Mouse (Mus musculus): ENCODE data around the gene Mybpc1.
"Not testable (repeated sequence)": the region's sequence is repeated elsewhere in the genome, so short reads cannot be mapped to it uniquely, and the experiment has no call there.

The Mybpc1 gene

DNA sequence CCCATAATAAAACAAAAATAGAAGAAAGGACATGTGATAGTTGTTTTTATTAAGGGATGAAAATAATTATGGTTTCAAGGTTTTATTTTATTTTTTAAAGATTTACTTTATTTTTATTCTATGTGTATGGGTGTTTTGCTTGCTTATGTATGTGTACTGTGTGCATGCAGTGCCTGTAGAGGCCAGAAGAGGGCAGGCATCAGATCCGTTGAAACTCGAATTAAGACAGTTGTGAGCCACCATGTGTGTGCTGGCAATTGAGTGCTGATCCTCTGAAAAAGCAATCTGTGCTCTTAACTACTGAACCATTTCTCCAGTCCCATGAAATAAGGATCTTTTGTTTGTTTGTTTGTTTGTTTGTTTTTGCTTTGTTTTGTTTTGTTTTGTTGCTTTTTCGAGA, 54.7 kb downstream of the Mybpc1 start:
- no peak for DNase-seq (ENCODE audit: low spot score)

DNA sequence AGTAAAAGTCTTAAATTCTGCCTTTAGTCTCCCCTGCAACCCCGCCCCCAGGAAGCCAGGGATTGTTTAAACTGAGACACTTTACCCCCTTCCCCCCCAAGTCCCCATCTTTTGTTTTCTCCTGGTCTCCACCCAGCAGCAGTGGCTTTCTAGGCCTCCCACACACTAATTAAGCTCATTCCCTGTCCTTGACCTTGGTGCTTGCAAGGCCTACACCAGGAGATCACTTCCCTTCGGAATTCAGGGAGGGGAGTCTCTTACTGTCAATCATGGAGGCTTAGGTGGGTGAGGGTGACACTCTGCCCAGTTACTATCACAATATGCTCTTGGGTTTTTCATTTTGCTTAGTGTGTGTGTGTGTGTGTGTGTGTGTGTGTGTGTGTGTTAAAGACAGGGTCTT, 57.3 kb downstream of the Mybpc1 start:
- no peak for DNase-seq (ENCODE audit: low spot score)

DNA sequence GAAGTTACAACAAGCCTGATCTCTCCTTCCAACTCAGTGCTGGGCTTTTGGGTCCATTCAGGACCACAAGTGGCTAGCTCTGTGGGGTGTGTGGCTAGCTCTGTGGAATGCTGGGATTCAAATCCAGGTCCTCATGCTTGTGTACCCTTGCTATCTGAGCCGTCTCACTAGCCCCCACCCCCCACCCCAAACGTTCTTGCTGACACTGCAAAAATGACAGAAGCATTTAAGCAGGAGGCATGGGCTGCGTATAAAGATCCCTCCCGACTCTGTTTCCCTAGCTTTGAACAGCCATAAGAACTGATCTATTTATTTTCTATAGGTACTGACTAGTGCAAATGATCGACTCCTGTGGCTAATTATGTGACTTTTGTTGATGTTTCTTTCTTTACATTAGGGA, 74.3 kb downstream of the Mybpc1 start:
- DNase-seq (ENCODE audit: low spot score), result no peak

DNA sequence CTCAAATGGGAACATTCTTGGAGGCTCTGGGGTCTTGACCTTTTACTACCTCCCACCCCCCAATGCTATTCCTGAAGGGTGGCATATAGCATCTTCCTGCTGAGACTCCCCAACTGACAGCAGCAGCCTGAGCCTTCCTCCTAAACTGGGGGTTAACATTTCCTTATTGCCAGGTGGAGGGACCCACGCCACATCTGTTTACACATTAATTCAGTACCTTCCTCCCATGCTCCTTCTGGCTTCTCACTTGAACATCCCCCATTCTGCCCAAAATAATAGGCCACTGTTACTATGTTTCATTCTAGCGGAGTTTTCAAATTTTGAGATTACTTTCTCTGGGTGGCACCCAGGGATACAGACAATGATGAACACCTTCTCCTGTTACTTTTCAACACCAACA, 80.9 kb downstream of the Mybpc1 start:
- no peak for DNase-seq (ENCODE audit: low spot score)

DNA sequence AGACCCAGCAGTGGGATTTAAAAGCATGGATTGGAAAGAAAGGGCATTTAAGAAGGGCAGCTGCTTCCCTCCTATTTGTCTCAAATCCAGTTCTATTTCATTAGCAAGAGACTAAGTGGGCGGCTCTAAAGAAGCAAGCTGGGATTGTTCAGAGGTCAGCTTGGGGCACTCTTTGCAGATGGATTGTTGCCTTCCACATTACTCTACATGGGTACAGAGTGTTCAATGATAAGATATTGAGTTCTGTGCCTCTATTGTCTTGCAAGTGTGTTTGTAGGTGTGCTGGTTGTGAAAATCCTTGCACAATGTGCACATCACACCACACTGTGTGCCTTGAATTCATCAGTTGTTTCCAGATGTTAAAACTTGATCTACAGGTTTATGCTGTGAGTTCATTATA, 81.7 kb downstream of the Mybpc1 start:
- DNase-seq (ENCODE audit: low spot score), result no peak

- no peak for DNase-seq (ENCODE audit: low spot score)
Observed at GRCm38 (mm10) chr10:88522795-88523194, 82.2 kb downstream of the Mybpc1 start.

DNA sequence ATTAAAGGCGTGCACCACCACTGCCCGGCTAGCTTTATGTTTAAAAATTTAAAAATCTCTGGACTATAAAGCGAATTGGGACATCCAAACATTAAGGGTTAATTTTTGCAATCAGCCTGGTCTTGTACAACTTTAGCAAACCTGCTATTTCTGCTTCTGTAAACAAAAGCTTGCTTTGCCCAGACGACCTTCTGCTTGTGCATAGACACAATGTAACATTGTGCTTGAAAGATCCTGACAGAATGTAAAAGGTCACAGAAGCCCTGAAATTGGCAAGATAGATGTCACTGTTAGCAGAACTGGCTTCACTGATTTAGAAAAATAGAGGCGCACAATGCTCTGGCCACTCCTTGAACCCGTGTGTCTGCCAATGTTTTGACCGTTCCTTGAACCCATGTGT, 89.9 kb downstream of the Mybpc1 start:
- DNase-seq (ENCODE audit: low spot score), result not testable (repeated sequence)

DNA sequence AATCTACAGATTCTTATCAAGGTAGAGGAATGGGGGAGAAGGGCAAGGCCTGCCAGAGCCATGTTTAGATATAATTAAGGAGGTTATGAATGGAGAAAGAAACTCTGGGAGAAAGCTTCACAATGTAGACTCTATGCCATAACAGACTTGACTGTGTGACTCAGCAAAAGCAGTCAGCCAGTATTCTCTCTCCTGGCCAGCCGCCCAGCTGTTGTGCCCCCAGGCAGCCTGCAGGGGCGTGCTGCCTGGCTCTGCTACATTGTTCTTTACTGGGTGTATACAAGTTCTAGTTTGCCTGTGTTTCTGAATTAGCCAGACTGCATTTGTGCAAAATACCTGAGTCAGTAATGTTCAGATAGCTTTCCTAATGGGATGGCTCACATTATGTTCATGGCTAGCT, 90.5 kb downstream of the Mybpc1 start:
- DNase-seq (ENCODE audit: low spot score), result peak; percentile 43

- DNase-seq (ENCODE audit: low spot score), result no peak
Observed at GRCm38 (mm10) chr10:88513574-88514135, 91.3 kb downstream of the Mybpc1 start.

- DNase-seq (ENCODE audit: low spot score), result no peak
Observed at GRCm38 (mm10) chr10:88511355-88511754, 93.6 kb downstream of the Mybpc1 start.

- DNase-seq (ENCODE audit: low spot score), result no peak
Observed at GRCm38 (mm10) chr10:88510503-88511271, 94.3 kb downstream of the Mybpc1 start.

- no peak for DNase-seq (ENCODE audit: low spot score)
Observed at GRCm38 (mm10) chr10:88507691-88508143, 97.2 kb downstream of the Mybpc1 start.

DNA sequence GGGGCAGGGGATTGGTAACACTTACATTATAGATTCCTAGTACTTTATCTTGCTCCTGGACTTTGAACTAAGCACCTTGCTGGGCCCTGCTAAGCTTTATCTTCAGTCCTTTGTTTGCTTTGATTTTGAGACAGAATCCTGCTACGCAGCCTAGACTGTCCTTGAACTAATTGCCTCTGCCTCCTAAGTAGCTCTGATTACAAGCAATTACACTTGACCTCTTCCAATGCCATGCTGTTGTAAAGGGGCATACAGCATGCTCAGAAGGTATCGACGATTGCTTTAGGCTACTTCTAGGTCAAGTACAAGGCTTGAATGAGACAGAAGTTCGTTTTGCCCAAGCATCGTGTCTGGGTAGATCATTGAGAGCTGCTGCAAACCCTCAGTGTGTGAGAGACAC, 99.7 kb downstream of the Mybpc1 start:
- DNase-seq (ENCODE audit: low spot score), result no peak

GRCm38 (mm10) chr10:88504481-88504880, 100.5 kb downstream of the Mybpc1 start:
- no peak for DNase-seq (ENCODE audit: low spot score)

DNA sequence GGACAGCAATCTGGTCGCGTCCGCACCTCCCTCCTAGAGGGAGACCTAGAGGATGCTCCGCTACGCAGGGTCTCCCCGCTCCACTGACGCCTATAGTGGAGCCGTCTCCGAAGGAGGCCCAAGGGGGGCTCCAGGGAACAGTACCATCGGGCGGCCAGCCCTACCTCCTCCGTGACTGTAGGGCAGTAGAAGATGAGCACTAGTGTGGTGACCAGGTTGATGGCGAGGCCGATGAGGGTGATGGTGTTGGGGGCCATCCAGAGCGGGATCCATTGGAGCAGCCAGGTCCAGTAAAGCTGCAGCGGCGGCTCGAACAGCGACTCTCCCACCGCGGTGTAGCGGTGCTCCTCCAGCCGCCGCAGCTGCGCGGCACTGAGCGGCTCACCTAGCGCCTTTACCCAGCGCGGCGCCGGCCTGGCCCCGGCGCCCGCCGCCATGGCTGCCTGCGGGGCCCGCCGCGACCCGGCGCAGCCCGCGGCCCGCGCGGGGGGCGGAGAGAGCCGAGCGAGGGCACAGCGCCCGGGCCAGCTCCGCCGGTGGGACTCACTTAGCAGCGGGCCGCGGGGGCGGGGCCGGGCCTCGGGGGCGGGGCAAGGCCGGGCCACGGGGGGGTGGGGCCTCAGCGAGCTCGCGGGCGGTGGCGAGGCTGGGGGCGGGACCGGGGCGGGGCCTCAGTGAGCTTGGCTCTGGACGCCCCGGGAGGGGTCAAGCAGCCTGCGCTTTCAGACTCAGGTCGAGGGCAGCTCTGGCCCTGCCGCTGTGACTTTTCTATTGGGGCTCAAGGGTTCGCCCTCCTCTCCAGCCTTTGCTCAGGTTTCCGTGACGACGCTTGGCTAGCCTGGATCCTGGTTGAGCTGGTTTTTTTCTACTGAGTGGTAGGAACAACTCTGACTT, 101.3 kb downstream of the Mybpc1 start, which contains the start of gene Chpt1:
Chpt1 (minus strand) TSS at position 653 of the 894 bp plus-strand sequence.
- peak; percentile 75 for DNase-seq (ENCODE audit: low spot score)

- no peak for DNase-seq (ENCODE audit: low spot score)
Observed at GRCm38 (mm10) chr10:88502919-88503318, 102.0 kb downstream of the Mybpc1 start.

- DNase-seq (ENCODE audit: low spot score), result no peak
Observed at GRCm38 (mm10) chr10:88501886-88502765, 102.8 kb downstream of the Mybpc1 start.

DNA sequence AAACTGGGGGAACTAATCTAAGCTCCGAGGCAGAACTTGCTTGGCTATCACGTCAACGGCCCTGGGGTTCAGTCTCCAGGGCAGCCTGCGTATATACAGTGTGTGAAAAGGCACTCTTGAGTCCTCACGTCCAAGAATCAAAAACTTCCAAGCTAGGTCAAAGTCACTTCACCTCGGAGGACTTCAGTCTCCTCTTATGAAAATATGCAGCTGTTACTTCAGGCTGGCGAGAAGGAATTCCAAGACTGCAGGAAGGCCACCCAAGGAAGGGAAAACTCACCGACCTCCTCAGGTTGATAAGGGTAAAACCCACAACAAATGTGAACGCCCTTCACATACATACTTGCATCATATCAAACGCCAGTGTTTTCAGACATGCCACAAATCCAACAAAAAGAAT, 103.6 kb downstream of the Mybpc1 start:
- no peak for DNase-seq (ENCODE audit: low spot score)

DNA sequence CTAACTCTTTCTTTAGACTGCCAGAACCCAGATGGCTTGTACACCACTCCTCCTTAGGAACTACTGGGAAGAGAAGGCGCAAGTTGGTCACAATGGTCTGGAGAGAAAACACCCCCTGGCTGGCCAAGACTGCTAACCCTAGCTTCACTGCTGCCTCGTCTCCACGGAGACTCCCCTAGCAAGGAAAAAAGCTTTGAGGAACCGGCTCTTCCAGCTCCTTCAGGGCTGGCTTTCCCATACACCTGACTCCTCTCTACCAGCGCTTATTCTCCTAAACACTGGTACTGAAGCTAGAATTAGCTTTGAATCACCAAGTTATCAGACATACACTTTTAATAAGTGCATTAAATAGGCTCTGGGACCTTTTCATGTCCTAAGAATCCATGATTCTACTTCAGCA, 105.0 kb downstream of the Mybpc1 start:
- no peak for DNase-seq (ENCODE audit: low spot score)

- DNase-seq (ENCODE audit: low spot score), result no peak
Observed at GRCm38 (mm10) chr10:88496864-88497564, 107.9 kb downstream of the Mybpc1 start.

DNA sequence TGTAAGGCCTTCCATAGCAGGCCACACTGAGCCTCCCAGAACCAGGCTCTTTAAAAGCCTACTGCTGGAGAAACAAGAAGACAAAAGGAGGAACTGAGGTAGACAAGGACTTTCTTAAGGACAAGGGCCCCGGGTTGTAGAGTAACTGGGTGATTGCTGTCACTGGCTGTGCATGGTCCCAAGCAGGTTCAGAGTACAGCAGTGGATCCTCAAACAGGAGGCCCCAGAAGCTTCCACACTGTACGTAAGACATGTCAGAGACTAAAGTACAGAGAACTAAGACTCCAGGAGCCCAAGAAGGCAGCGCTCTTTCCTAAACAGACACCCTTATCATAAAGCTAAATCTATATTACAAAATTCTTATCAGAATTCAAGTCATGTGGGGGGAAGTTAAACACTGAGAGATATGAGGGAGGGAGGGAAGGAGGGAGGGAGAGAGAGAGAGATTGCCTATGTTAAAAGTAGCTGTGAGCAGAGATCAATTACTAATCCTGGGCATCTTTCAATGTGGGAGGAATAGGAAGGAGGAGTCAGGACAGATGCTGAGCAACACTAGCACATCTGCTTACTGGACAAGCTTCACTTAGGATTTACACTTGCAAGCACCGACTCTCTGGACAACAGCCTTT, 109.9 kb downstream of the Mybpc1 start:
- no peak for DNase-seq (ENCODE audit: low spot score)

All from ovary, postnatal 14 days (tissue).